Mouse (Mus musculus): ENCODE measurements at regions not wholly inside any gene's neighbourhood (a gene's known extent, or its start where the extent isn't known, plus 50 kb on each side); places are given as distances from the start of the nearest gene placed in this dataset.
A peak's percentile ranks its signal among the peaks of the same experiment; 100 is the strongest.

DNA sequence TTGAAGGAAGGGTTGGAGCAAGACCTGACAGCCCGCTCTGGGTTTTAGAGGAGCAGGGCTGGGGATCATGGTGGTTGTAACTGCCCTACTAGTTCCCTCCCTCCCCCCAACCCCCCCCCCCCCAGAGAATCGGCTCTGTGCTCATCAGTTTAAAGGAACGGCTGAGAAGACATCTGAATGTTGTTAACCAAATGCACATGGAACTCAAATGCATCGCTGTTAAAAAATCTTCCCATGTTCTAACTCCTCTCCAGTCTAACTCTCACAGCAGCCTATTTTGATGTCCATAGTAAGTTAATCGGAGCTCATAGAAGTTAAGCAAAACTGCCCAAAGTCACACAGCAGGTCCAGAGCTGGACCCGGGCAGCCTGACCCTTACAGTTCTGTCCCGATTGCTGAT, 143.1 kb downstream of the Vegfa start:
- DNase-seq = no peak

DNA sequence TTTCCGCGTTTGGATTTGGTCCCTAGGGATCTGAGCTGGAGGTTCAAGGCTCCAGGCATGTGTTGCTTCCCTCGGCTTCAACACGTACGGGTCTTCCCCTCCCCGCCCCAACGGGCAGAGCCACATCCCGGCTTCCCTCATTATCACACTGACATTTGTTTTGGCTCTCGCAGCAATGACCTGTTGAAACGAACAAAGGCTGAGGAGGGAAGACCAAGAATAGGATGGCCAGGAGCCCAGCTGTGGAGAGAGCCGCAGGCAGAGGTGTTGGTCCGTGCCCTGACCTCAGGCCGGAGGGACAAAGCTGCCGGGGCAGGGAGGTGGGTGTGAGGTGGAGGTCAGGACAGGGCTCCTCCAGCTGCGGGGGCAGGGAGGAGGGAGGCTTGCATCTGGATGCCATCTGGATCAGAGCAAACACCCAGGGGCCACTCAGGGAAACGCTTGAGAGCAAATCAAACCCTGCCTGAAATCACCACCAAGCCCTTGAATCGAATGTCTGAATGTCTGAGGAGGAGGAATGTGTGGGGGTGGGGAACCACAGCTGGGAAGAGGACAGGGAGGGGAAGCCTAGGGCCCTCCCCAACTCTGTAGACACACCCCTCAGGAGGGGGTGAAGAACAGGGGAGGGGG, 145.6 kb downstream of the Vegfa start:
- peak; percentile 57 to 87 for DNase-seq

DNA sequence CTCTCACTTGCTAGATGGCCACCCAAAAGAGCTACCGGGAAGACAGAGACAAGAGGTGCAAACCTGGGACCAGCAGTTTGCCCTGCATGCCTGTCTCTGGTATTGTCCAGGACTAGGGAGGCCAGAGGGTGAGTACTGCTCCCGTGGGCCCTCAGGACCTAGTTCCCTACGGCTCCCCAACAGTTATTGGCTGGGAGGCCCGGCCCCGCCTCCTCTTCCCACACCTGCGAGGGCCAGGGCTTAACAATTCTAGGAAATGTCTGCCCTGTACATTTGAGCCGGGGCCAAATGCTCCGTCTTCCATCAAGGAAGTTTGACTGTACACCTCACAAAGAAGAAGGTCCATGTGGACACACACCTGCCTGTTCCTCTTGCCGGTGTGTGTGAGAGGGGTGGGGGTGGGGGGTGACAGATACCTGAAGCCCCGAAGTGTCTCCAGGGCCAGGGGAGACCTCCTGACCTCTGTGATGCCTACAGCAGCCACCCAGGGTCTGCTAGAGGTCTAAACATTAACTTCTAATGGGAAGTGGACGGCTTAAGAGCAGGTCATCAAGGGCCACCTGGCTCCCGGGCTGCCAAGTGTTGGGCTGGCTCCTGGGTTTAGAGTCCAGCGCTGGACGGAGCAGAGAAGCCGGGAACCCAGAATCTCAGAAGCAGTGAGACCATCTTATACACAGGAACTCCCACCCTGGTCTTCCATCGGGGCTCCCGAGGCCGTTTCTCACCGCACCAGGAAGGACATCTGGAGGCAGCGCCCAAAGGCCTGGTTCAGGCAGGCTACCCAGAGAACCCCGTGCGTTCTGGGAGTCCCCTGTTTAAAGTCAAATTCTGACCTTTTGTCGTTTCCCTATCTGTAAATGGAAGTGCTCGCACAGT, 146.5 kb downstream of the Vegfa start:
- peak; percentile 87 to 95 for DNase-seq

DNA sequence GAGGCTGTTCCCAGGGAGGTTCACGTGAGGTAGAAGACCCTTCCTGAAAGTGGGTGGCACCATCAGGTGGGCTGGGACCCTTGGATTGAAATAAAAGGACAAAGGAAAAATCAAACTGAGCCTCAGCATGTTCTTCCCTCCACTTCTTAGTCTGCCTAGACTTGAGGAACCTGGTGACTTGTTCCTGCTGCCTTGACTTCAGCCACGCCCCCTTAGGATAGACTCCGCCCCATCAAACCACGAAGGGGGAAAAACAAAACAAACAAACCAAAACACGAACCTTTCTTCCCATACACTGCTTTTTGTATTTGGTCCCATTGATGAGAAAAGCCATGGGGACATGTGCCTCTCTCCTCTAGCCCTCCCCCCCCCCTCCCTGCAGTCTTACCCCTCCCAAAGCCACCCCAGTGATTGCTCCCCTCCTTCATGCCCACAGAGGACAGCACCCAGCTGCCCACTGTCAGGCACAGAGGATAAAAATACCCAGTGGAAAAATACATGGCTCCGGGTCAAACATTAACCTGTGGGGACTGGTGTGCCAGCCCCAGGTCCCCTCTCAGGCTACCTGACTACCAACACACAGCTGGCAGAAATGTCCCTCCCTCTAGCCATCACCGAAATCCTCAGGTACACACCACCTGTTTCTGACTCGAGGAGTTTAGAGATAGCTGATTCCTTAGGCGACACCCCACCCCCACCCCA, 148.0 kb downstream of the Vegfa start:
- peak; percentile 84 to 89 for DNase-seq

DNA sequence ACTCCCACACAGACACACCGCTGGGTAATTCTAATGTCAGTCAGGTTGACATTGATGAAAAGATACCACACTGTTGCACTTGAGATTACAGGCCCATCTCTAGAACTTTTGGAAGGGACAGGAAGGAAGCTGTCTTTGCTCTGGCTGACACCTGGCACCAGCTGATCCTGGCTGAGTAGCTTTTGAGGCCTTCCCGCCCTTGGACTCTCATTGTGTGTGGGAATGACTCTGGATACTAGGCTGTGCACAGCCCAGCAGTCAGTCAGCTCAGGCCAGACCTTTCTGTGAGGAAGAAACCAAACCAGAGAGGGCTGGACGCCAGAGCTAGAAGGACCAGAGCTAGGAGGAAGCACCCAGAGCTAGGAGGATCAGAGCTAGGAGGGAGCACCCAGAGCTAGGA, 149.0 kb upstream of the 1600014C23Rik start:
- no peak for DNase-seq

DNA sequence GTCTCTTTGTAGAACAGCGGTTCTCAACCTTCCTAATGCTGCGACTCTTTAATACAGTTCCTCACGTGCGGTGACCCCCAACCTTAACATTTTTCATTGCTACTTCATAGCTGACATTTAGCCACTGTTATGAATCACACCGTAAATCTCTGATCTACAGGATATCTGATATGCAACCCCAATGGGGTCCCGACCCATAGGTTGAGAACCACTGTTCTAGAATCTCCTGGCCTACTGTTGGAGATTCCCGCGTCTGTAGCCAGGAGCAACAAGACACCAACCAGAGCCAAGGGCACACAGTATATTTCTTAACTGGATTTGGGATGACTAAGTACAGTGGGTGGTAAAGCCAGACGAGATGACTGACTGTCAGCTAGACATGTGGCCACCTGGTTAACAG, 147.6 kb upstream of the 1600014C23Rik start:
- DNase-seq = no peak

DNA sequence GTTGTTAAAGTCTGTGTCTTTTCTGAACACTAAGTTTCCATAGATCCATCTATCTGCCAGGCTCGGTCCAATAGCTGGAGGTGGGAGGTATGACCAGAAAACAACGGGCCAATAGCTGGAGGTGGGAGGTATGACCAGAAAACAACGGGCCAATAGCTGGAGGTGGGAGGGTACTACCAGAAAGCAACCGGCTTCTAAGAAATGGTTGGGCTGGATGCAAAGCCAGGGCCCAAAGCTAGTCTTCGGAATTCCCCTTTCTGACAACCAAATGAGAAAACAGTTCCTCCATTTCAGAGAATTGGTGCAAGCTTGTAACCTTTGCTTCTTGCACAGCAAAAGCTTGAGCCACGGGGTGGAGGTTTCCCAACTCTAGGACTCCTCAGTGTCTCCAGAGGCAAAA, 147.1 kb upstream of the 1600014C23Rik start:
- no peak for DNase-seq

DNA sequence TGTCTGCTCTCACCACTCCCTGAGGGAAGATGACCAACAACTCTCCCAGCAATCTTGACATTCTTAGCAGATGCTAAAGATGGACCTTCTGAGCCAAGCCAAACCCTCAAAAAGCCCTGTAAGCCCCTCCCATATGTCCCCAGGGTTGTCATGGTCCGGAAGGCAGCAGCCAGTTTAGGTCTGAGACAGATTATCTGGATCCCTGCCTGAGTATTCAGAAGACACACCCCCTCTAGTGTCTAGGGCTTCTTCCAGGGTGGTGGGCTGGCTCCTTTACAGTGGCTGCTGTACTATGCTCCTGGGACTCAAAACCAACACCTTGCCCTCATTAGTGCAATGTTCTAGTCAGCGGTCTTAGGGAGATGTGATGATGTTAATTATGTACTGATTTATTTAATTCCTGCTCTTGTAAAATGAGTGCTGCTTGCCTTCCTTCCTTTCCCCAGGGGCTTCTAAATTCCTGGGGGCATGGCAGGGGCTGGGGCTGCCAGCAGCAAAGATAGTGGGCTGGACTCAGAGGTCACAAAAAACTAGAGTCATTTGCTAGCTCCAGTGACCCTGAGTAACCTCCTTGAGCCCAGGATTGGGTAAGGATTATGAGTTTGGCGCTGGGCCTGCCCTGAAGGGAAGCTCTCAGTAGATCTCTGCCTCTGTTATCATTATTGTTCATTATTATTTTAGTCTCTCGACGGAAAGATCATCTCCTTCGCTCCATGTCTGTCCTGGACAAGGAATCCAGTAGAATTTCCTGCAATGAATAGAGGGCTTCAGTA, 146.0 kb upstream of the 1600014C23Rik start:
- peak; percentile 63 to 74 for DNase-seq

DNA sequence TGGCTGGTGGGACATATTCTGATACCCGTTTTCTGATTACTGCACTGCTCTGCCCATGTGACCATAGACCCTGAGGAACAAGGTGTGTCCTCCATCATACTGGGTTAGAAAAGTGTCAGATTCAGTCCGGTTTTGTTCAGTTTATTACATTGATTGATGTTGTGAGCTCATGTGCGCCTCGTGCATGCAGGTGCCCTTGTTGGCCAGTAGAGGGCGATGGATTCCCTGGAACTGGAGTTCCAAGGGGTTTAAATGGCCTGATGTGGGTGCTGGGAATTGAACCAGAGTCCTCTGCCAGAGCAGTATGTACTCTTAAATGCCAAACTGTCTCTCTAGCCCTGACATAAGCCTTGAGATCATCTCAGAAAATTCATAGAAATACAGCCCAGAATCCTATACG, 144.8 kb upstream of the 1600014C23Rik start:
- DNase-seq = no peak

DNA sequence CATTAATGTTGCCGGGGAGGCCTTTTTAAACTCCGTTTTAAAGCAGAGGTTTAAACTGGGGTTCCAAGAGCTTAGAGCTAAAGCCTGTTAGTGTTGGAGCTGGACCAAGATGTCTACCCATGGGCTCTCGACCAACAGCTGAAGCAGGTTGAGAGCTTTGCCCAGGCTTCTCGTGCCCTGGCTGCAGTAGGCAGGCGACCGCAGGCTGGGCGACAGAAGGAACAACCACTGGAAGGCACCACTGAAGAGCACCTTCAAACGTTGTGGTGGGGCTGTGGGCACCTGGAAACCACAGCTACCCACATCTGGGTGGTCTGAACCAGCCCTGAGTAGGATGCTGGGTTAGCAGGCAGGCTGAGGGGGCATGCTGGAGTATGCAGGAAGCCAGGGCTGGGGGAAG, 141.7 kb upstream of the 1600014C23Rik start:
- no peak for DNase-seq

DNA sequence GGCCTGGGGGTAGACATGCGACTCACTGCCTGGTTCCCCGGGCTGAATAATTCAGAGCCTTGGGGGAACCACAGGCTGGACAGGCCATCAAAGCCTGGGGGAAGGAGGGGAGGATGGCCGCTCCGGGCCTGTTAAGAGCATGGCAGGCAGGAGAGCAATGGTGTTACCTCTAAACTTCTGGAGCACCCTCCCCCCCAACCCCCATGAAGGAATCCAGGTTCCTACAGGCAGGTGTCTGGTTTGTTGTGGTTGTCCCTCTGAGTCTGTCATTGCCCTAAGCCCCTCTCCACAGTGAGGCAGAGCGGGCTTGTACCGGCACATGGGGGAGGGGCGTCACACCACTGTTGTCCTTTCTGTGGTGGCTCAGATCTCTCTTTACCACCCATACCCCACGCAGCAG, 140.4 kb upstream of the 1600014C23Rik start:
- no peak for DNase-seq

DNA sequence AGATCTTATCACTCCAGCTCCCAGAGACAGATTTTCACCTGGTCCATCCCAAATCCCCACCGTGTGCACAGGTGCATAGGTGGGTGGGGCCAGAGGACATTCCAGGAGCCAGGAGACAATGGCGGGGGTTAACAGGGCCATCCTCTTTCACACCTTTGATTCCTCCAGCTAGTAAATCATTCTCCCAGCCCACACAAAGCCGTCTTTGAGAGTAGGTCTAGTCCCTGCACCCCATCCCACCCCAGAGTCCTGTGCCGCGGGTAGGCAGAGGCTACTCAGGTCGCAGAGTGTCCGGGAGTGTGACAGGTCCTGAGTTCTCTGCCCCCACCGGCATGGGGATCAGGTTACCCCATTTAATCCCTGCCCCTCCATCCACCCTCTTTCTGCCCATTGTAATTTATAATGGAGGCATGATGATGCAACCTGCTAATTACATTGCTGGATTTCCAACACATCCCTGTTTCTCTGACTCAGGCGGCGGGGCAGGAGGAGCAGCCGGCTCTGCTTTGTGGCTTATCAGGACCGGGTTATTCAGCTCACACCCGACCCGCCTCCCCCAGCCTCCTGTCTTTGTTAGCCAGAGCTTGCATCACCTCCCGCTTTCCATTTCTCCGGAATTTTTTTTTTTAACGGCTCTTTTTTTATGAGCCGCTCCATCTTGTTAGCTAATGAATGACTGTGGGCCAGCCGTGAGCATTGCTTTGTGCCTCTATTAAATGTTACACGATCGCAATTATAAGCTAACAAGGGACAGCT, 139.7 kb upstream of the 1600014C23Rik start:
- DNase-seq = peak; percentile 24 to 52

DNA sequence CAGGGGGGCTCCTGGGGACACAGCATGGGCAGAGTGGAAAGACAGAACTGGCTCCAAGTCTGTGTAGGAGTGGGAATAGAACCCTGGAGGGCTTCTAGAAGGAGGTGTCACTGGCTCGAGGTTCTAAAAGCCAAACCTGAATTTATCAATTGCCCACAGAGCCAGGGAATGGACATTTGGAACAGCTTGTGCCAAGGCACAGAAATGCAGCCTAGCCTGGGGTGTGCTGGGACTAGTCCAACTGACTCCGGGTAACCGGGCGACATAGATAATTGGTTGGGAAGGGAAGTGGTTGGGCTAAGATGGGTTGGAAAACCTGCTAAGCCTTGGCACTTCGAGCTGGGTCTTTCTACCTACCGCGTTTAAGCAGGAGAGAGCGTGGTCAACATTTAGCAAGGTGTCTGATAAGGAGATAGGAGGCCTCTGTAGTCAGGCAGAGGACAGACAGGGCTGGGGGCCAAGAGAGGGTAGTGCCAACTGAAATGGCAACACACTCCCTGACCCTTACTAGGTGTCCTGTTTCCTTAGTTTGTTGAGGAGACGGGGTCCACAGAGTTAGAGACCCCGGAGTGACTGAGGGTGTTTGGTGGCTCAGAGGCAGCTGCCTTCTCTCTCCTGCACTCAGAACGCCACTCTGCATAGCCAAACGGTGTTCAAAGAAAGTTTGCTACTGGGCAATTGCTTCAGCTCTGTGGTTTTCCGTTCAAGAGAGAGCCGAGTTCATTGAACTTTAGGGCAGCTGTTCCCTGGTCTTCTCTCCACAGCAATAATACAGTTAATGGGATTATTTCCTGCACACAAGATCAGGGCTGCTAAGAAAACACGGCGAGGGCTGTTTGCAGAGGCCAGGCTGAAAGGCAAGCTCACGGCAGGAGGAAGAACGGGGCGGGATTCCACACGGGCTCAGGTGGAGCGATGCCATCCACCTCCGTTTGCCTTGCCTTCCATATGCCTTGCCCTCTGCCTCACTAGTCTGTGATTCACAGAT, 138.3 kb upstream of the 1600014C23Rik start:
- DNase-seq = peak; percentile 47 to 79

DNA sequence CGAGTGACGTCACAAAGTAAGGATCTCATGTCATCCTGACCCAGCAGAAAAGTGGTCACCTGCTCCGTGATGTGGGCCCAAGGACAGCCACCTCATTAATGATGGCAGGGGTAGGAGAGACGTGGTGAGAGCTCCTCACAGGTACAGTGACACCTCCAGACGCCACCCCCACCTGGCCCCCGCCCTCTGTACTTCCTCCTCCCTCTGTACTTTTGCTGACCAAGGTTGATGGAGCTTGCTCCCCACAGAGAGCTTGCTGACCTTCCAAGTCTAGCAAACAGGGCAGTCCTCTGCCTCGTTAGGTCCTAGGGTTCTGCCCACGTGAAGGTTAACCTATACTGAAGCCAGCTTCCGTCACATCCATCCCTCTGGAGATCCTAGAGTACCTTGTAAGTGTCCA, 137.4 kb upstream of the 1600014C23Rik start:
- DNase-seq = peak; percentile 21 to 64

DNA sequence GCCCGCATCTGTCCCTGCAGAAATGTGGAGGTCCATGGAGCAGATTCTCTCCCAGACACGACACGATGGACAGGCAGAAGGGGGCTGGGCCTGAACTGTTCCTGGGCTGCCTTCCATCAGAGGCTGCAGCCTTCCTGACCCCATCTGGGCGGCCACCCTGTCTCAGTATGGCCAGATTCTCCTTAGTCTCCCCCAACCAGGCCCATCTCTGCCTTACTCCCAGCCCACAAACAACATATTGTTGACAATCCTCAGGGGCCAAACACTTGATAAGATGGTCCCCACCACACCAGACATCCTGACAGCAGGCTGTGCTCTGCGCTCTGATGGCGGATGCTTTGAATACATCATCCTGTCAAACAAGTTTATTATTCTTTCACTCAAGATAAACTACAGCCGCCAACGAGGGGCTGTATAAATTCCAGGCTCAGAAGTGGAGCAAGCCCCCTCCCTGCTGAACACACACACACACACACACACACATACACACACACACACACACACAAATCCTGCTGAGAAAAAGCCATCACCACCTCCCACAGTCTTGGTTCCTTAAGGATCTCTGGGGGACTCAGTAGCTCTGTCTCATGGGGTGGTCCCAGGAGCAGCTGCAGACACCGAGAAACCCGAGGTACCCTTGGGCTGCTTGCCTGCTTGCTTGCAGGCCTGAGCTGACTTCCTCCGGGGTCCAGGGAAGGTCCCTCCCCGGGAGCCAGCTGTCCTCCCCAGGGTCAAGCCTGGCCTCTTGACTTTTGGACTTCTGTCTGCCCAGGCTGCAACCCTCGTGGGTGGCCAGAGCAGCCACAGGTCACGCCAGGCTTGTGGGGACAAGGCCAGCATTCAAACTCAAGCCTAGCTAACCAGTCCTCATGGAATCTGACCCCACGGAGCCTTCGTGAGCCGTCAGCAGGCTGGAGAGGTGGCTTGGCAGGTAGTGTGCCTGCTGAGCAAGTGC, 135.6 kb upstream of the 1600014C23Rik start:
- peak; percentile 78 to 93 for DNase-seq

DNA sequence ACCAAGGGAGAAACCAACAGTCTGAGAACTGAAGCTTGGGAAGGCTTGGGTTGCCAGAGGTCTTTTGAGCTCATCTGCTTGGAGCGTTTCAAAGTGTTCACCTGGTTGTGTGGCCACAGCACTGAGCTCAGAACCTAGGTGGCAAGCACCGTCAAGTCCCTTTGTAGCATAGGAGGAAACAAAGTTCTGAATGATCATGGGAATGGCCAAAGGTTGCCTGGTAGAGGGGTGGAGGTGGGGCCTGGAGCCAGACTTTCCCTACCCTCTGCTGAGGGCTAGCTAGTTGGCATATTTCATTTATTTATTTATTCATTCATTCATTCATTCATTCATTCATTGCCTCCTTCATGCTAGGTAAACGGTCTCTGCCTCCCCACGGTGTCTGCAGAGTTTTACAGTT, 134.9 kb upstream of the 1600014C23Rik start:
- DNase-seq = peak; percentile 48 to 76

DNA sequence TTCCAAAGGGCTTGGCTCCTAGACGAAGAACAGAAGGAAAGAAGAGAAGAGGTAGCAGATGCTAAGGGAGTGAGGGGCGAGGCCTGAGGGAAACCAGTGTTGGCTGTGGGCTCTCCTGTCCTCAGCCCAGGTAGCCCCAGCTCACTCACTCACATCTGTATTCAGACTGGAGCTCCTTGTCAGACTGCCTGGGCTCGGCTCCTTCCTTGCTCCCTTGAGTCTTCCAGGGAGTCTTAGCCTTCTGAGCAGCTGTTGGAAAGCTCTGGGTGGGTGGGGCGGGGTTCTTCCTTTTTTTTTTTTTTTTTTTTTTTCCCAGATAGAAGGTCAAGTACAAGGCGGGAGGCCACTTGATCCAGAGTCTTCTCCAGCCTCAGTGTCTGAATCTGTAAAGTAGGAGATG, 134.1 kb upstream of the 1600014C23Rik start:
- no peak for DNase-seq

DNA sequence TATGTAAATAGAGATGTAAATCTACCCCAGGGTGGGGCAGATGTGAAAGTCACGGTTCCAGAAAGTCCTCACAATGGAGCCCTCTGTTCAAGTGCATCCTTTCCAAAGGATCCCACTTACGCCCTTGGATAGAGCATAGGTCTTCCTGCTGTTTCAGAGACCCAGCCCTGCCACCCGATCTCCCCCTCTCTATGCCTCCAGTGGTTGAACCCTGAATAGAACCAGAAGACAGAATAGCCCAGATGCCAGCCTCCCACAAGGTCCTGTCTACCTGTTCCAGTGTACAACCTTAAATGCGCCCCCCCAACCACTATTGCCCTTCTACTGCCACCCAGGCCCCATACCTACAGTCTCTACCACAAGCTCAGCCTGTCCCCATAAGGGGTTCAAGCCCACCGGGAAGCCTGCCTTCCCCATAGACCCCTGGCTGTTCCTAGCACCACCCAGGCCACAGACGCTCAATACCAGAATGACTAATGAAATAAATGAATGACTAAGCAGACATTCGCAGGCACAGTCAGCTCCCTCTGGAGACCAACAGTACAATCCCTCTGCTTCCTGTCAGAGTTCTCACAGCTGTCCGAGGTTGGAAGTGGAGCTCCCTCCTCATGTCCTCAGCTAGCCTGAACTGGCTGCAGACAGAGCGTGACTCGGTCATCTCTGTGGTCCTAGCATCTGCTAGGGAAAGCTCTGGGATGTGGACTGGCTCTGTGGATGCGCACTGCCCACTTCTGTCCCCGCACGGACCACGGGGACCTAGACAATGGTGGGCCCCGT, 133.4 kb upstream of the 1600014C23Rik start:
- peak; percentile 29 to 76 for DNase-seq

DNA sequence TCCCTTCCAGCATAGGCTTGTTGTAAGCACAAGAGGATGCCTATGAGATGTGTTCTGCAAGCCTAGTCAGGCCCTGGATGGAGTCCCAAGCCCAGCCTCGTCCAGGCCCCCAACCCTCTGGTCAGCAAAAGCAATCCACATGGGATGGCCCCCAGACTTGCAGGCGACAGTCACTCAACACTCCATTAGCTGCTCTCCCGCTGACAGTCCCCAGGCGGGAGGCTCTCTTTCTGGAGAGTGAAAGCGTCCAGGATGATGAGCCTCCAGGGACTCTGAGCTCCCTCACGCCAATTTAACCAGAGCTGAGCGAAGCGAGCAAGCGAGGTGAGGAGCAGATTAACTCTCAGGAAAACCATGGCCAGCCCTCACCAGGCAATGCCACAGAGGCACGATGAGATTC, 132.7 kb upstream of the 1600014C23Rik start:
- peak; percentile 14 to 51 for DNase-seq
